Mouse (Mus musculus) bone marrow, adult 2 months (tissue): ENCODE results near the gene Slfn4.

ENCODE experiments used
- CTCF ChIP-seq: fragments of 200-500 bp; IDR thresholded peaks from 2 replicates; pipeline ENCODE4 v1.5.1; 2011; ENCODE audit warnings: low read length, control low read depth; ENCODE audit not compliant: control insufficient read depth, insufficient read depth
- POLR2A ChIP-seq: fragments of 200-500 bp; IDR thresholded peaks from 2 replicates; pipeline ENCODE4 v1.6.1; 2011; ENCODE audit warnings: low read depth, mild to moderate bottlenecking, control low read depth, low read length, borderline replicate concordance; ENCODE audit not compliant: control insufficient read depth

DNA sequence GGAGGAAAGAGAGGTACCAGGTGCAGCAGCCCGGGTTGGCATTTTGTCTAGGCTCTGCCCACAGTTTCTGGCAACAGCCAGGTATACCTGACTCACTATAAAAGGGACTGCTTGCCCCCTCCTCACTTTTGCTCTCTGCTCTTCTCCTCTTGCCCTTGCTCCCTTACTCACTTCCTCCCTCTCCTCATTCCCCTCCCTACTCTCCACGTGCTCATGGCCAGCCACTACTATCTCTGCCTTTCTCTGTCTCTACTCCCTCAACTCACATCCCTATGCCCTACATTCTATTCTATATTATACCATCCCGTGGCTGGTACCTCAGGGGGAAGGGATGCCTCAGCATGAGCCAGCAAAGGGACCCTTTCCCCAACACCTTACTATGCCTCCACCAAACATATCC, 49.8 kb downstream of the Slfn4 start:
- no peak for TF ChIP-seq POLR2A
- no peak for TF ChIP-seq CTCF
